Mouse (Mus musculus) gastrocnemius, adult 2 months (tissue): ENCODE data around the gene Ikzf3. TPM values are rescaled to one million over a fixed set of nuclear protein-coding genes. Genes with fewer than 3 reads are reported as not detected.

Experiments
- DNase-seq: peaks from one replicate; pipeline ENCODE4 v3.0.0; 2022
- H3K27ac ChIP-seq: fragments of 200-600 bp; 2 replicates; pipeline ENCODE4 v1.8.1; 2022; ENCODE audit warnings: mild to moderate bottlenecking
- H3K4me3 ChIP-seq: fragments of 200-600 bp; 2 replicates; pipeline ENCODE4 v1.8.1; 2022; ENCODE audit warnings: mild to moderate bottlenecking, moderate library complexity
- CTCF ChIP-seq: fragments of 200-600 bp; IDR thresholded peaks from 2 replicates; pipeline ENCODE4 v1.8.1; 2022; ENCODE audit warnings: antibody characterized with exemption, mild to moderate bottlenecking, moderate library complexity
- intact Hi-C: fragments of 180-260 bp; cut with DNase I; formaldehyde crosslinking; loops from one replicate; pipeline ENCODE4 v1.15.1; 2025
- total RNA-seq, 2 experiments: library from RNA; stranded (reverse); gene quantifications; 2 replicates each; pipeline ENCODE4 v1.2.3; 2021

Ikzf3 gene
- total RNA-seq, 2 experiments from 2014 or later: 0.22 TPM; not detected in 1

DNA sequence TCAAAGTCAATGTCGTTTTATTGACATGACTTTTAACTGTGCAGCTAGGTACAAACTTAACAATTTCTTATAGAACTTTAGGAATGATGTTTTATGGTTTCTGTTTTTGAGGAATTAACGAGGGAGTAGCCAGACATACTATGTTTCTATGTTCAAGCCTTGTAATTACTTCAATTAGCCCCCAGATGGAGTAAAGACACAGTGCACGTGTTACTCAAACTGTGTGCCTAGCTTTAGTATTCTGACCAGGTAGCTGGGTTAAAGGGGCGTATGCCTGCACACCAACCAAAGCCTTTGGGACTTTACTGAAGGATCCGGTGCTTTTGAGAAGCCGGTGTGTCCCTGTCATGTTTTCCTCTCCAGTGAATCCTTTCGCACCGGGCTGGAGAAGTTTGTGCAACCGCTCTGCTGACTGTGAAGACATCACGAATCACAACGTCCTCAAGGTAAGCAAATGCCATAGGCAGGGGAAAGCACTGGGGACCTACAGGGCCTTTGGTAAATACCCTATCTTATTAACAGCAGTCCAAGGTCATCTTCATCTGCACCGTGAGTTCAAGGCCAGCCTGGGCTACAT is 9.4 kb upstream of the Ikzf3 start:
- Histone ChIP-seq H3K4me3 (no peak overlapping the region), H3K27ac (no peak overlapping the region)
- peak; percentile 34; the same call in 1 of the 2 replicates for TF ChIP-seq CTCF
- DNase-seq: no peak
- intact Hi-C loops: no loop called here

DNA sequence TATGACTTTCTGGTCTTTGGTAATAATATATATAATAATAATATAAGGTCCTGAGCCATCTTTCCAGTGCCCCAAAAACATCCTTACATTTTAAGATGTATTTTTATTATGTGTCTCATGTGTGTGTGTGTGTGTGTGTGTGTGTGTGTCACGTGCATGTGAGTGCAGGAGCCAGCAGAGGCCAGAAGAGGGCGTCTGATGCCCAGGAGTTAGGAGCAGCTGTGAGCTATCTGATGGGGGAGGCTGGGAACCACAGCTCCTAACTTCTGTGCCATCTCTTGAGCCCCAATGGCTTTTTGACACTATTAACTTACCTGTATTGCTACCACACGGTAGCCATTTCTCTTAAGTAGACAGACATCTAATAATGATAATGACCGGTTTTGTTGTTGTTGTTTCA is 8.1 kb upstream of the Ikzf3 start:
- intact Hi-C loops: loop anchor here (5.0 kb wide), 1 partner anchor 33 kb away; the partner anchor contains the start of gene Ormdl3
- no peak overlapping the region for H3K4me3 ChIP-seq
- DNase-seq: no peak
- TF ChIP-seq CTCF: no peak
- no peak overlapping the region for H3K27ac ChIP-seq

DNA sequence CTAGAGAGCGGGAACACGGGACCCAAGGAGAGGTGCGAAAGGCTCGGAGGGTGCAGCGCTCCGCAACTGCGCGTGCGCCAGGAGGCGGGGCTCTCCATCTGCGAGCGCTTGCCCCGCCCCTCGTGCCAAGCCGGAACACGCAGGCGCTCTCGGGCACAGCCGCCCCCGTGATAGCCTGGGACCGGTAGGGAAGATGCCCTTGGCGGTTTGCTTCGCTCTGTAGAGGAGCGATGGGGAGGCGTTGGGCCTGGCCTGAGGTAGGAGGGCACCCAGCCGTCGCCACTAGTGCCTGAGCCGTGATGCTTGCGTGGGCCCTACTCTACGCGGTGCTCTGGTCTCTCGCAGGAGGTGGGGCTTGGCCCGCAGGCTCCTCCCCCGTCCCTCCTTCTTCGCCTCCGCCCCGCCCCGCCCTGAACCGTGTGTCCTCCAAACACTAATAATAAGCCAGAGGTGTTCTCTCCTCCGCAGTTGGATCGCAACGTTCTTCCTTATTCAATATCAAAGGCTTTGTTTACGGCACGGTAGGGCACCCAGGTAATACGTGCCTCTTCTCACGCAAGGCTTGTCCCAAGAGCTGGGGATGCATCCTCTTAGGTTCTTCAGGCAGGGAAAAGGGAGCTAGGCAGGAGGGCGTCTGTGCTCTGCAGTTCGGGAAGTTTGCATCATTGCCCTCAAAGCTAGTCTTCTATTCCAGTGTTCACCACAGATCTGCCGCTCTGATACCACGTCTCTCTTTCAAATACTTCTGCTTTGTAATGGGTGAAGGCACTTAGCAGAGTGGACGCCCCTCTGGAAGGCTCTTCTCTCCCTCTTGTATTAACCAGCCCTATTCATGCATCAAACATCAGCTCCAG is 5.4 kb upstream of the Ikzf3 start, which contains the start of gene Zpbp2:
TSS of gene Zpbp2 (plus strand) at position 123 of the 854 bp plus-strand sequence.
- intact Hi-C loops: loop anchor here (5.0 kb wide), 1 partner anchor 36 kb away; the partner anchor contains the start of gene Ormdl3
- peak; percentile 91 for DNase-seq
- TF ChIP-seq CTCF: no peak
- H3K4me3 ChIP-seq: peak within 1 kb of the TSS; percentile 84
- H3K27ac ChIP-seq: peak within 1 kb of the TSS; percentile 76

DNA sequence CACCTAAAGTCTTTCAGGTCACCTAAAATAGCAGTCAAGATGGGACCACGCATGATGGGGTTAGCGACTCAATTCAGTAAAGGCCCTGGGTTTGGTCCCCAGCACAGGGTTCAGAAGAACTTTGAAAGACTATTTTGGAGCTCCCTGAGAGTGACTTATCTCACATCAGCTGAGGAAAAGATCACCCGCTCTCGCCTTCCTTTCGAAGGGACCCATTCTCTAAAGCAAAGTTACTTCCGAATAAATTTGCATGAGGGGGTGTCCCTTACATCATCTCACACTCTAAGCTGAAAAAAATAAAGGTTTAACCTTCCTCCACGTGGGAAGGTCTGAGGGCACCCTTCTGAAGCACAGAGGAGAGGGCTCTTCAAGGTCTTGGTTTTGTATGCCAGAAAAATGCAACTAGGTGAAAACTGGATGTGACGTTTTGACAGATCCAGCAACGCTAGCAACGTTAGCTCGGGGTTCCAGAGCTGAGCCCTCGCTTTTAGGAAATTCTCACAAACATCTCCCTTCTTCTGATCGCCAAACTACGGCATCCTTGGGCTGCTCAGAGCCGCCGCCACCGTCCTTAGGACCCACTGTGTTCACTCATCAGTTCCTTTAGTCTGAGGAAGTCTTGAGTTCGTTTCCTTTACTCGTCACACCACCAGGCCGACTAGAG is 4.6 kb upstream of the Ikzf3 start:
- H3K4me3 ChIP-seq: peak overlapping the region; percentile 84
- no peak for TF ChIP-seq CTCF
- H3K27ac ChIP-seq: no peak overlapping the region
- no peak for DNase-seq
- intact Hi-C loops: loop anchor here (5.0 kb wide), 1 partner anchor 37 kb away; the partner anchor contains the start of gene Ormdl3

DNA sequence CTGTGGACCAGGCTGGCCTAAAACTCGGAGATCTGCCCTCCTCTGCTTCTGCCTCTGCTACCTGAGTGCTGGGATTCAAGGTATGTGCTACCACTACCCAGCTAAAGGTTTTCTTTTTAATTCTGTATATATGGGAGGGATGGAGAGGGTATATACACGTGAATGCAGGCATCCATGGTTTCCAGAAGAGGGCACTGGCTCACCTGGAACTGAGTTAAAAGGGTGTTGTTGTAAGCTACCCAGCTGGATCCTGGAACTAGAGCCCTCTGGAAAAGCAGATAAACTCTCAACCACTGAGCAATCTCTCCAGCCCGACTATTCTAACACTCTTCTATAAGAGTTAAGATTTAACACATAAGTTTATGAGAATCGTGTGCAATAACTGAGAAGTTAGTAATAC is 3.5 kb upstream of the Ikzf3 start:
- intact Hi-C loops: no loop called here
- peak; percentile 10; the same call in 1 of the 2 replicates for TF ChIP-seq CTCF
- Histone ChIP-seq H3K4me3 (no peak overlapping the region), H3K27ac (no peak overlapping the region)
- DNase-seq: no peak

DNA sequence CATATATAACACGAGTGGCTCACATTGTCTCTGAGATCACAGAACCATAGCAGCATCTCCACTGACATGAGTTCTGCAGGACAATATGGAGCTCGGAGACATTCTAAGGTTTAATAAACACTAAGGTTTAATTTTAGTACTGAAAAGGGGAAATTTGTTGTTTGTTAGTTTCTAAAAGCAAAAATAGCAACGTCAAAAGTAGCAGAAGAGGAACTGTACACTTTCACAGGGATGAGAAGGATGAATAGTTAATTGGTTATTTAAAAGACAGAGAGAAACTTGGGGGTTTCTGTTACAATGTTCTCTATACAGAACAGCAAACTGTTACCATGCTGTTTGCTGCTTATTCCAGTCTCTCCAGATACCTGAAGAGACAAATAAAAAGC is 1.5 kb upstream of the Ikzf3 start:
- intact Hi-C loops: no loop called here
- Histone ChIP-seq H3K4me3 (no peak overlapping the region), H3K27ac (no peak overlapping the region)
- no peak for DNase-seq
- no peak for TF ChIP-seq CTCF

DNA sequence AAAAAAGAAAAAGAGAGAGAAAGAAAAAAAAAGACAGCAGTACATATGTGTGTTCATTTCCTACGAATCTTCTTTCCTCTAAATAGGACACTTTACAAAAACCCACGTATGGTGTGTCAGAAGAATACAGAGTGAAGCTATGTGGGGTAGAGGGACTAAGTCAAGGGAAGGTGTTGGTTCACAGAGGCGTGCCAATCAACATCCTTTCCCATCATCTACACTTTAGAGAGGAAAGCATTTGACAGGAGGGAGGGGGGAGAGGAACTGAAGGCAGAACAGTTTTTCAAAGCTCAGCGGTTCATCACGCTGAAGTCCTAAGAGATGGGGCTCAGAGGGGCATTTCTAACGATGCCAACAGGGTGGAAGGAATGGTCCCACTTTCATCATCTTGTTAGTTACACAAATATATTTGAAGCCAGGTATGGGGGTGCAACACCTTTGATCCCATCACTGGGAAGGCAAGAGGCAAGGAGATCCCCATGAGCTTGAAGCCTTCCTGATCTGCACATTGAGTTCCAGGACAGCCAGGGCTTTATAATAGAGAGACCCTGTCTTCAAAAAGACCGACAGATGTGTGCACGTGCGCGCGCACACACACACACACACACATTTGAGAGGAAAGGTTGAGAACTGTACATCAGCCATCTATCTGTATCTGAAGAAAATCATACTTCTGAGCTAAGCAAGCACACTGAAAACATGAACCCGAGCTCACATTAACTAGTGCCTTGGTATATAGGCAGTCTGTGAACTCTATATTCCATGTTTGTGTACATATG is 887 bp upstream of the Ikzf3 start:
- no peak for DNase-seq
- Histone ChIP-seq H3K4me3 (no peak overlapping the region), H3K27ac (no peak overlapping the region)
- TF ChIP-seq CTCF: no peak
- intact Hi-C loops: no loop called here

DNA sequence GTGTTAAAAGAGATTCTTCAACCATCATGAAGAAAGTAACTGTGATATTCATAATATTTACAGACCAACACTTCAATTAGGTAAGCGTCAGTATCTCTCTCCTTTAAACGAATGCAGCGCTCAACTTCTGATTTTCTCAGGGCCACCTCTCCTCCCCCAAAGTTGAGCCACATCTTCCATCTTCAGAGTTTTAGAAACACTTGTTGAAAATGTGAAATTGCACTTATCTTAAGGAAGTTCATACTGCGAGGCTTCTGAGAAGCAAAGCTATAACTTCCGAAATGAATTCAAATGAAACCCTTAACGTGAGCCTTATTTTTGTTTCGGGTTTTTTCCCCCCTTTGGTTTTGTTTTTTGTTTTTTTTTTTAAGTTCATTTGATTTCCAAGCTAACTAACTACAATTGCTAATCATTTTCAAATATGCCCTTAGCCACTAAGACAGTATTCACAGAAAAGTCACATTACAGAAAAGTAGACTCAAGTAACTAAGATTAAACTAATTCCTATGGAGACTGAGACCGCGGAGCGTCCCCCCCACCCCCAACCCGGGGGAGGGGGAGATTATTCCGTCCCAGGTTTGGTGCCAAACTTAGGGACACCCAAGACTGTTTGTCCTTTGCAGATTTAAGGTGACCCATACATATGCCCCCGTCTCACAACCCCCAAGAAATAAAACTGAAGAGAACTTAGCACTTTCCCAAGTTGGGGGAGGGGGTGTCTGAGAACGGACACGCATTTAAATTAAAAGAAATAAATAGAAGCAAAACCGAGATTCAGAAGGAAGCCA is 747 bp downstream of the Ikzf3 start:
- Histone ChIP-seq H3K27ac (no peak overlapping the region), H3K4me3 (peak overlapping the region; percentile 64)
- intact Hi-C loops: no loop called here
- no peak for DNase-seq
- TF ChIP-seq CTCF: no peak

DNA sequence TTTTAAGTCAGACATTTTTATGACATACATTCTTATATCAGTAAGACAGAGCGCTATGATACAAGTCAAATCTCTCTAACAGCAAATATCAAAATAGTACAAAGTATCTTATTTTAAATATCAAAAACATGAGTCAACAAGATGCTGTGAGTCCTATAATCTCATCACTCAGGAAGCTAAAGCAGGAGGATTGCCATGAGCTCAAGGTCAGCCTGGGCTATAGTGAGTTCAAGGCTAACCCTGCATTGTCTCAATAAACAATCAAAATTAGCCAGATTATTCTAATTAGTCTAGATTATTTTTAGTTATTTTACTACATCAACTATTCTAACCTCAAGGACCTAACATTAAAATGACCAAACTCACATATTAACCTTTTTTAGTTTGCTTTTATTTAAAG is 2.4 kb downstream of the Ikzf3 start:
- intact Hi-C loops: no loop called here
- no peak overlapping the region for H3K4me3 ChIP-seq
- no peak overlapping the region for H3K27ac ChIP-seq
- no peak for TF ChIP-seq CTCF
- DNase-seq: no peak

DNA sequence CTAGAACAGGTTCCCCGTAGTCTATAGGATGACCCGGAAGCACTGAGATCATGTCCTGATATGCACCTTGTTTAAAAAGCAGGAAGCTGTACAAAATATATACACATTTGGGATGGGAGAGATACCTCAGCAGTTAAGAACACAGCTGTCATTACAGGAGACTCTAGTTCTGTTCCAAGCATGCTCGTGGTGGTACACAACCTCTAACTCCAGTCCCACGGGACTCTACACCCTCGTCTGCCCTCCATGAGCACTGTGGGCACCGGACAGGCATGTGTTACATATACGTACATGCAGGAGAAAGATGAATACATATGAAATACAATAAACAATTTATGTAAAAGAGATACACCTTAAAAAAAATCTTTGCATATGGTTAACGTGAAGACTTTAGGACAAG is 3.3 kb downstream of the Ikzf3 start:
- intact Hi-C loops: no loop called here
- H3K27ac ChIP-seq: no peak overlapping the region
- TF ChIP-seq CTCF: no peak
- DNase-seq: no peak
- no peak overlapping the region for H3K4me3 ChIP-seq

DNA sequence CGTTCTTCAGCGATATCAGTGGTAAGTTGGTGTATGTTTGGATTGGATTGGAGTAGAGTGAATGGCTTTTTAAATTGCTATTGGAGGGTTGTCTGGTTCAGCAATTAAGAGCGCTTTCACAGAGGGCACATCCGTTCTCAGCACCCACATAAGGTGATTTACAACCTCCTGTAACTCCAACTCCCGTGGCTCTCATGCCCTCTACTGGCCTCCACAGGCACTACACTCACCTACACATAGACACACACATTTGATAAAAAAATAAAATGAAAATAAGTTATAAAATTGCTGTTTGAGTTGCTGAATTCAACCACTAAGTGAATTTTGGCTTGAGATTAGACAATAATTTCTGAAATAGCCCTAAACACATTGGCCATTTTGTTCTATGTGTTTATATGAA is 5.5 kb downstream of the Ikzf3 start:
- TF ChIP-seq CTCF: peak; percentile 23; the same call in 1 of the 2 replicates
- no peak overlapping the region for H3K4me3 ChIP-seq
- intact Hi-C loops: no loop called here
- DNase-seq: no peak
- H3K27ac ChIP-seq: no peak overlapping the region

DNA sequence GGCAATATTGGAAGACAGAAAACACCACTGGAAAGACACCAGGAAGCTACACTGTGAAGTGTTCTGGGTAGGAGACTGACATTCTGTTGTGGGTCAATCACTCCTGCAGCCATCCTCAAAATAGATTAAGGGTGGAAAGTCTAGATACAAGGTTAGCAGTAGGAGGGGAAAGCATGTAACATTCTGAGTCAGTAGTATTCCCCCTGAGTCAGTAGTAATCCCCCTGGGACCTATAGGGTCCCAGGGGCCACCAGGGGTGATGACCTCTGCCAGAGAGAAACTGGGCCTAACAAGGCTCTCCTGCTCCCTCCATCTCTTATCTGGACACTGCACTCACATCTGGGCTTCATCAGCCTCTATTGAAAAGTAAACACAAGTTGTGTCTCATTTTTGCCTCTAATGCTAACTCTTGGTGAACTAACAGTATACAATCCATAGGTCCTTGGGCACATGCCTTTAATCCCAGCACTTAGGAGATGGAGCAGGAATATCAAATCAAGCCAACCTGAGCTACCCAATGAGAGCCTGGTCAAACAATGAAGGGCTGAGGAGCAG is 8.3 kb downstream of the Ikzf3 start:
- intact Hi-C loops: no loop called here
- no peak for TF ChIP-seq CTCF
- Histone ChIP-seq H3K27ac (no peak overlapping the region), H3K4me3 (no peak overlapping the region)
- DNase-seq: no peak
